26 mouse cellular contexts compared by ENCODE assay signal in the genomic region with DNA sequence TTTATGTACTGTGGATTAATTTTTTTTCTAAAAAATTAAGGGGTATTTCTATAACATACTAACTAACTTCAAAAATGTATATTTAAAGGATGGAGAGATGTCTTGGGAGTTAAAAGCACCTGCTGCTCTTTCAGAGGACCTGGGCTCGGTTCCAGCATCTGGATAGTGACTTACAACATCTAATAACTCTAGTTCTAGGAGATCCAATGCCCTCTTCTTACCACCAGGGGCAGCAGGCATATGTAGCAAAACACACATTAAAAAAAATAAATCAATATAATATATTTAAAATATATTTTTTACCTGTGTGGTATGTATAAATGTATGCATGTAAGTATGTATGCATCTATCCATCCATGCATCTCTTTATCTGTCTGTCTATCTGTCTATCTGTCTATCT.
A peak's percentile ranks its signal among the peaks of the same experiment; 100 is the strongest.
DNase-seq lines count a peak whose midpoint lies in the region; ATAC-seq and TF ChIP-seq lines count a peak whose summit lies in the region.
"Had no signal": no experiment of that assay in that cellular context is flagged by ENCODE, and none has a peak within 500 bp of the region (broad histone marks: within the 10 kb centered on the region; RNA-seq: fewer than 3 reads in every experiment).

No protein-coding gene starts in this region.

- ATAC-seq in midbrain, postnatal 0 days (ENCODE audit: low FRiP score) = no peak
- ATAC-seq in midbrain, embryonic 16.5 days = no peak
- ATAC-seq in stomach, postnatal 0 days (ENCODE audit: low FRiP score, low TSS enrichment) = no peak
- ATAC-seq: CD4-positive, CD25-positive, alpha-beta regulatory T cell, adult 4 months; forebrain, embryonic 14.5 days; liver, postnatal 0 days; midbrain, embryonic 13.5 days had no signal

- no peaks in the 10 kb centered on the region for H3K27me3 ChIP-seq in midbrain, postnatal 0 days (ENCODE audit: insufficient read depth, low read length)
- no peaks in the 10 kb centered on the region for H3K27me3 ChIP-seq in midbrain, embryonic 16.5 days (ENCODE audit: control insufficient read depth, insufficient read depth, low read depth, low read length)
- H3K27me3 ChIP-seq in stomach, postnatal 0 days (ENCODE audit: control insufficient read depth, insufficient read depth, low read length) = no peaks in the 10 kb centered on the region
- H3K27me3 ChIP-seq: embryonic facial prominence, embryonic 12.5 days; hindbrain, embryonic 12.5 days; limb, embryonic 15.5 days; midbrain, embryonic 13.5 days; neural tube, embryonic 15.5 days; stomach, embryonic 15.5 days had no signal

- no peak overlapping the region for H3K4me3 ChIP-seq in layer of hippocampus, adult 2 months
- H3K4me3 ChIP-seq in midbrain, postnatal 0 days (ENCODE audit: low read depth, low read length) = no peak overlapping the region
- H3K4me3 ChIP-seq in midbrain, embryonic 16.5 days (ENCODE audit: low read depth, low read length) = no peak overlapping the region
- H3K4me3 ChIP-seq in stomach, postnatal 0 days (ENCODE audit: low read depth, low read length) = no peak overlapping the region
- H3K4me3 ChIP-seq: embryonic facial prominence, embryonic 12.5 days; erythroblast, embryonic 14.5 days; hindbrain, embryonic 12.5 days; limb, embryonic 15.5 days; midbrain, embryonic 13.5 days; neural tube, embryonic 15.5 days; stomach, embryonic 15.5 days had no signal

- DNase-seq in gastrocnemius, postnatal 14 days = peak; percentile 19
- no peak for DNase-seq in gastrocnemius, postnatal 25 days
- no peak for DNase-seq in layer of hippocampus, adult 2 months (ENCODE audit: low spot score in 2 of 2)
- no peak for DNase-seq in layer of hippocampus, postnatal 14 days (ENCODE audit: low spot score in 2 of 2)
- no peak for DNase-seq in midbrain, postnatal 0 days (ENCODE audit: low spot score)
- DNase-seq in stomach, postnatal 0 days (ENCODE audit: low spot score) = no peak
- no peak for DNase-seq in frontal cortex, postnatal 10 days (ENCODE audit: low spot score in 2 of 2)
- DNase-seq: cerebellum, adult 9-10 months; heart, postnatal 10 days; kidney, adult 8-10 months; layer of hippocampus, postnatal 36 days; liver, postnatal 0 days; right cerebral cortex, postnatal 14 days; spleen, adult 18-20 months; thymus, adult 2 months had no signal

- H3K27ac ChIP-seq in layer of hippocampus, adult 2 months = no peak overlapping the region
- H3K27ac ChIP-seq in midbrain, postnatal 0 days (ENCODE audit: low read depth, low read length) = no peak overlapping the region
- no peak overlapping the region for H3K27ac ChIP-seq in midbrain, embryonic 16.5 days (ENCODE audit: low read length)
- H3K27ac ChIP-seq in stomach, postnatal 0 days (replicated peaks) = no peak overlapping the region
- H3K27ac ChIP-seq: embryonic facial prominence, embryonic 12.5 days; hindbrain, embryonic 12.5 days; limb, embryonic 15.5 days; midbrain, embryonic 13.5 days; neural tube, embryonic 15.5 days; stomach, embryonic 15.5 days had no signal

- TF ChIP-seq CTCF in layer of hippocampus, adult 2 months (conservative IDR thresholded peaks at IDR 0.05) = peak; percentile 75
- peak; percentile 49 for TF ChIP-seq CTCF in midbrain, postnatal 0 days (IDR thresholded peaks at IDR 0.05)
- TF ChIP-seq CTCF in stomach, postnatal 0 days (IDR thresholded peaks at IDR 0.05; ENCODE audit: low read depth) = peak; percentile 49

- H3K9ac ChIP-seq in midbrain, postnatal 0 days (replicated peaks; ENCODE audit: low read length, poor library complexity, severe bottlenecking) = no peak overlapping the region
- H3K9ac ChIP-seq in midbrain, embryonic 16.5 days (ENCODE audit: low read depth, low read length) = no peak overlapping the region
- H3K9ac ChIP-seq in stomach, postnatal 0 days (ENCODE audit: low read length) = no peak overlapping the region
- H3K9ac ChIP-seq: embryonic facial prominence, embryonic 12.5 days; hindbrain, embryonic 12.5 days; limb, embryonic 15.5 days; liver, postnatal 0 days; midbrain, embryonic 13.5 days; neural tube, embryonic 15.5 days; stomach, embryonic 15.5 days had no signal

- H3K4me1 ChIP-seq in midbrain, postnatal 0 days (ENCODE audit: insufficient read depth, low read length) = no peaks in the 10 kb centered on the region
- no peaks in the 10 kb centered on the region; the same call in 1 of the 2 replicates for H3K4me1 ChIP-seq in midbrain, embryonic 16.5 days (ENCODE audit: control insufficient read depth, insufficient read depth, low read length)
- H3K4me1 ChIP-seq in stomach, postnatal 0 days (replicated peaks; ENCODE audit: control insufficient read depth, insufficient read depth) = no peaks in the 10 kb centered on the region
- H3K4me1 ChIP-seq: embryonic facial prominence, embryonic 12.5 days; hindbrain, embryonic 12.5 days; limb, embryonic 15.5 days; midbrain, embryonic 13.5 days; neural tube, embryonic 15.5 days; stomach, embryonic 15.5 days had no signal

- intact Hi-C loops in gastrocnemius, postnatal 14 days (cut with DNase I; ENCODE audit: low total_unique reads) = no loop called here

- H3K9me3 ChIP-seq in midbrain, postnatal 0 days (ENCODE audit: low read length) = no peaks in the 10 kb centered on the region
- no peaks in the 10 kb centered on the region for H3K9me3 ChIP-seq in midbrain, embryonic 16.5 days (replicated peaks; ENCODE audit: control insufficient read depth, low read length, poor library complexity, severe bottlenecking)
- no peaks in the 10 kb centered on the region for H3K9me3 ChIP-seq in stomach, postnatal 0 days (ENCODE audit: control insufficient read depth, low read length)
- H3K9me3 ChIP-seq: embryonic facial prominence, embryonic 12.5 days; hindbrain, embryonic 12.5 days; limb, embryonic 15.5 days; midbrain, embryonic 13.5 days; neural tube, embryonic 15.5 days; stomach, embryonic 15.5 days had no signal

- H3K4me2 ChIP-seq in midbrain, postnatal 0 days (ENCODE audit: low read depth, low read length, poor library complexity, severe bottlenecking) = no peak overlapping the region
- H3K4me2 ChIP-seq in midbrain, embryonic 16.5 days (ENCODE audit: low read length) = no peak overlapping the region
- no peak overlapping the region for H3K4me2 ChIP-seq in stomach, postnatal 0 days (replicated peaks; ENCODE audit: low read depth)
- H3K4me2 ChIP-seq: embryonic facial prominence, embryonic 12.5 days; hindbrain, embryonic 12.5 days; limb, embryonic 15.5 days; midbrain, embryonic 13.5 days; neural tube, embryonic 15.5 days; stomach, embryonic 15.5 days had no signal

- WGBS in midbrain, postnatal 0 days = 88% methylated on average over 1 of the region's 1 CpGs
- 81% methylated on average over 1 of the region's 1 CpGs for WGBS in midbrain, embryonic 16.5 days
- WGBS in stomach, postnatal 0 days = 56% methylated on average over 1 of the region's 1 CpGs

- no peaks in the 10 kb centered on the region for H3K36me3 ChIP-seq in midbrain, postnatal 0 days (ENCODE audit: insufficient read depth, low read length)
- no peaks in the 10 kb centered on the region for H3K36me3 ChIP-seq in midbrain, embryonic 16.5 days (ENCODE audit: control insufficient read depth, insufficient read depth, low read length)
- no peaks in the 10 kb centered on the region for H3K36me3 ChIP-seq in stomach, postnatal 0 days (ENCODE audit: control insufficient read depth, insufficient read depth, low read length)
- H3K36me3 ChIP-seq: embryonic facial prominence, embryonic 12.5 days; G1E; hindbrain, embryonic 12.5 days; limb, embryonic 15.5 days; midbrain, embryonic 13.5 days; neural tube, embryonic 15.5 days; stomach, embryonic 15.5 days had no signal

- no peak for TF ChIP-seq EP300 in stomach, postnatal 0 days (optimal IDR thresholded peaks at IDR 0.05)
